In the genomic region with DNA sequence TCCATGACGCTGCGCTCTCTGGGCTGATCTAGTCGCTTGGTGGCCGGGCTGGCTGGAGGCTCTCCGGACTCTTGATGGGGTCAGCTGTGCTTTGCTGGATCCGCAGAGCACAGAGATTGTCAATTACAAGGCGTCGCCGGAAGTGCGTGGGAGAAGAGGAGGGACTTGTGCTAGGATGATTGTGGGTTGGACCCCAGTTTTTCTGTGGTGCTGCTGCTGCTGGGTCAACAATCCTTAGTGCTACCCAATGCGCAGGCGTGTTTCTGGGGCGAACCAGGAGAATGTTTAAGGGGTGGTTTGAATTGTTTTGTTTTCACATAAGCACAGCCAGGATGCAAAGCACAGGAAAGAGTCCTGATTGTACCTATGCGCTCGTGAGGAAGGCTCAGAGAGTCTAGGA, we compare ENCODE assay signal across 8 mouse cellular contexts. TPM values are rescaled to one million over a fixed set of nuclear protein-coding genes. Genes with fewer than 3 reads are reported as not detected.
A peak's percentile ranks its signal among the peaks of the same experiment; 100 is the strongest.
DNase-seq lines count a peak whose midpoint lies in the region; ATAC-seq lines count a peak whose summit lies in the region.

Gene Rtl8b, minus strand, starts transcription at position 115 of the 400 bp plus-strand sequence.

- no peaks in the 10 kb centered on the region for H3K27me3 ChIP-seq in forebrain, embryonic 11.5 days (ENCODE audit: control insufficient read depth, insufficient read depth, low read length)
- H3K27me3 ChIP-seq in heart, embryonic 15.5 days: no peaks in the 10 kb centered on the region
- H3K27me3 ChIP-seq in liver, embryonic 12.5 days (replicated peaks): no peaks in the 10 kb centered on the region
- H3K27me3 ChIP-seq in splenic B cell, adult 2 months (ENCODE audit: control insufficient read depth, insufficient read depth, low read length, poor library complexity, severe bottlenecking): no peaks in the 10 kb centered on the region

- 18% methylated on average over 10 of the region's 15 CpGs for WGBS in forebrain, embryonic 11.5 days
- whole genome bisulfite sequencing in heart, embryonic 15.5 days: 15% methylated on average over 12 of the region's 15 CpGs
- 6% methylated on average over 10 of the region's 15 CpGs for WGBS in liver, embryonic 12.5 days (ENCODE audit: insufficient replicate concordance)

- H3K36me3 ChIP-seq in forebrain, embryonic 11.5 days (ENCODE audit: control insufficient read depth, insufficient read depth, low read length): no peaks in the 10 kb centered on the region
- no peaks in the 10 kb centered on the region for H3K36me3 ChIP-seq in heart, embryonic 15.5 days
- H3K36me3 ChIP-seq in liver, embryonic 12.5 days: no peaks in the 10 kb centered on the region
- H3K36me3 ChIP-seq in splenic B cell, adult 2 months (ENCODE audit: control insufficient read depth, insufficient read depth, low read length, poor library complexity, severe bottlenecking): no peaks in the 10 kb centered on the region

- peak; percentile 61 to 64 for DNase-seq in B cell, adult 2 months
- DNase-seq in brain, embryonic 18.5 days (ENCODE audit: low read depth, low spot score): peak; percentile 82
- DNase-seq in forebrain, embryonic 11.5 days (ENCODE audit: low spot score): peak; percentile 83
- DNase-seq in kidney, postnatal 14 days: peak; percentile 87
- DNase-seq in naive thymus-derived CD4-positive, alpha-beta T cell, adult 2 months (ENCODE audit: low read depth): peak; percentile 85
- DNase-seq in splenic B cell, adult 2 months (ENCODE audit: low read depth, low spot score): peak; percentile 72

- no peaks in the 10 kb centered on the region for H3K9me3 ChIP-seq in forebrain, embryonic 11.5 days (ENCODE audit: control insufficient read depth, low read length)
- no peaks in the 10 kb centered on the region for H3K9me3 ChIP-seq in heart, embryonic 15.5 days (replicated peaks)
- H3K9me3 ChIP-seq in liver, embryonic 12.5 days (replicated peaks): no peaks in the 10 kb centered on the region

- ATAC-seq in forebrain, embryonic 11.5 days (replicated peaks; ENCODE audit: low FRiP score): peak; percentile 94
- ATAC-seq in heart, embryonic 15.5 days (replicated peaks; ENCODE audit: insufficient number of reproducible peaks, insufficient read depth, low FRiP score, low read depth): peak; percentile 89
- peak; percentile 75 for ATAC-seq in liver, embryonic 12.5 days

- peak within 1 kb of the TSS; percentile 29; the same call in 1 of the 2 replicates for H3K9ac ChIP-seq in forebrain, embryonic 11.5 days (ENCODE audit: low read length)
- no peak within 1 kb of the TSS for H3K9ac ChIP-seq in heart, embryonic 15.5 days
- no peak within 1 kb of the TSS for H3K9ac ChIP-seq in liver, embryonic 12.5 days

- no peak within 1 kb of the TSS for H3K27ac ChIP-seq in forebrain, embryonic 11.5 days (ENCODE audit: low read depth, low read length)
- peak within 1 kb of the TSS; percentile 67 for H3K27ac ChIP-seq in heart, embryonic 15.5 days
- no peak within 1 kb of the TSS for H3K27ac ChIP-seq in liver, embryonic 12.5 days

- peak within 1 kb of the TSS; percentile 31; the same call in 1 of the 2 replicates for H3K4me2 ChIP-seq in forebrain, embryonic 11.5 days (ENCODE audit: low read depth, low read length, severe bottlenecking)
- H3K4me2 ChIP-seq in heart, embryonic 15.5 days: peak within 1 kb of the TSS; percentile 56
- peak within 1 kb of the TSS; percentile 45 for H3K4me2 ChIP-seq in liver, embryonic 12.5 days

- H3K4me3 ChIP-seq in forebrain, embryonic 11.5 days (ENCODE audit: low read depth, low read length): peak within 1 kb of the TSS; percentile 22; the same call in 1 of the 2 replicates
- H3K4me3 ChIP-seq in heart, embryonic 15.5 days: peak within 1 kb of the TSS; percentile 44
- H3K4me3 ChIP-seq in liver, embryonic 12.5 days: peak within 1 kb of the TSS; percentile 37

- no peaks in the 10 kb centered on the region for H3K4me1 ChIP-seq in forebrain, embryonic 11.5 days (replicated peaks; ENCODE audit: control insufficient read depth, insufficient read depth, low read length)
- no peaks in the 10 kb centered on the region for H3K4me1 ChIP-seq in heart, embryonic 15.5 days (replicated peaks)
- H3K4me1 ChIP-seq in liver, embryonic 12.5 days: no peaks in the 10 kb centered on the region

RNA-seq across cellular contexts. Expression of gene Rtl8b, which starts in this region (rescaled TPM):
- 66.1 and 72.2 TPM in 2 replicates for polyA plus RNA-seq in forebrain, embryonic 11.5 days (2014; fragmentation: Nextera tagmentation; extraction: Ambion mirVana)
- 75.1 and 75.5 TPM in 2 replicates for polyA plus RNA-seq in heart, embryonic 15.5 days (2015; fragmentation: Nextera tagmentation; extraction: Ambion mirVana)
- polyA plus RNA-seq in liver, embryonic 12.5 days (2016; fragmentation: Nextera tagmentation; extraction: Ambion mirVana): 8.1 and 9.0 TPM in 2 replicates
